Mouse (Mus musculus): ENCODE data around the gene Wwp2.

Gene Wwp2

GRCm38 (mm10) chr8:107435421-107435961, 674 bp upstream of the Wwp2 start:
- no peak for DNase-seq (ENCODE audit: low spot score)

DNA sequence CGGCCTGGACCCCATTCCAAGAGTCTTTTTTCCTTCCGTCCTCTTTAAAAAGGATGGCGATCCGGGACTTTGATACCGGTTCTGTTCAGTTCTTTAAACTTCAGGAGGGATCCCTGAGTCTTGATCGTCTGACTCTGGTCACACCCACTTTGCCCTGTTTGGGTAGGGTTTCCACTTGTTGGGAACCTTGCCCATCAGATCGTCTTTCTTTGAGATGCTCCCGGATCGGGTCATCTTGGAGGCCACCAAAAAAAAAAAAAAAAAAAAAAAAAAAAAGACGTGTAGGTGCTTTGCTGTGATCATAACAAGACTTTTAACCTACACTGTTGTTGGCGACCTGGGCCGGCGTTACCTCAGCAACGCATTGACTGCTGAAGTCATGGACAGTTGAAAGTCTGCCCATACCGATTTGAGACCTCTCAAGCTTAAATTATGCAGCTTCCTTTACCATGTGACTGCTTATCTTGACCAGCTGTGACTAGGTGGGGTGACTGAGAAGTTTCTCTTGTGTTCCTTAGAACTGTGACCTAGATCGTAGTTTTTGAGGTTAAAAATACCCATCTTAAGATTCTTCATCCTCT, 766 bp downstream of the Wwp2 start:
- peak; percentile 82 for DNase-seq (ENCODE audit: low spot score)

DNA sequence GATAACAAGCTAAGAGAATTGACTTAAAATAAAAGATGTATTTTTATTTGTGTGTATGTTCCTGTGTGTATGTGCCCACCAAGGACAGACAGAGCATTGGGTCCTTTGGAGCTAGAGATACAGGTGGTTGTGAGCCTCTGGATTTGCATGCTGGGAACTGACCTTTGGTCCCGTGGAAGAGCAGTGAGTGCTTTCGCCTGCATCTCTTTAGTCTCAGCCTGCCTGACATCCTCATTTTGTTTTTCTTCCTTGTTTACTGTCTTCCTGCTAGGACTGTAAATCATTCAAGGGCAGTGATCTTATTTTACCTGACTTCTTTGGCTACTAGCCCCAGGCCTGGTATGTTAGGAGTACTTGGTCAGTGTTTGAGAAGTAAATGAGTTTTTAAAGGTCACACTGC, 1.5 kb downstream of the Wwp2 start:
- DNase-seq (ENCODE audit: low spot score), result no peak

- peak; percentile 55 for DNase-seq (ENCODE audit: low spot score)
Measured at GRCm38 (mm10) chr8:107439880-107440625, 3.9 kb downstream of the Wwp2 start.

- DNase-seq (ENCODE audit: low spot score), result no peak
Measured at GRCm38 (mm10) chr8:107444626-107445025, 8.5 kb downstream of the Wwp2 start.

DNA sequence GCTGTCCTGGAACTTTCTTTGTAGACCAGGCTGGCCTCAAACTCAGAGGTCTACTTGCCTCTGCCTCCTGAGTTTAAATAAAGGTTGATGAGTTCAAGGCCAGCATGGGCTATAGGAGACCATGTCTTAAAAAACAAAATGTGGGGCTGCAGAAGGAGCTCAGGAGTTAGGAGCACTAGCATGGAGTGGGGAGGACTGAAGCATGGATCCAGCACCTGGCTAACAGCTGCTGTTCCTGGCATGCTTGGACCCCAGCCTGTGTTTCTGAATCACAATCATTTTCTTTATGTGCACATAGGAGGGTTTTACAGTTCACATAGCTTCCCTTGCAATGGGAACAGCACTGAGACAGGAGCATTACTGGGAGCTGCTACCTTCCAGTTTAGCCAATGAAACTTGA, 11.5 kb downstream of the Wwp2 start:
- DNase-seq (ENCODE audit: low spot score), result no peak

GRCm38 (mm10) chr8:107448382-107448889, 12.3 kb downstream of the Wwp2 start:
- no peak for DNase-seq (ENCODE audit: low spot score)

DNA sequence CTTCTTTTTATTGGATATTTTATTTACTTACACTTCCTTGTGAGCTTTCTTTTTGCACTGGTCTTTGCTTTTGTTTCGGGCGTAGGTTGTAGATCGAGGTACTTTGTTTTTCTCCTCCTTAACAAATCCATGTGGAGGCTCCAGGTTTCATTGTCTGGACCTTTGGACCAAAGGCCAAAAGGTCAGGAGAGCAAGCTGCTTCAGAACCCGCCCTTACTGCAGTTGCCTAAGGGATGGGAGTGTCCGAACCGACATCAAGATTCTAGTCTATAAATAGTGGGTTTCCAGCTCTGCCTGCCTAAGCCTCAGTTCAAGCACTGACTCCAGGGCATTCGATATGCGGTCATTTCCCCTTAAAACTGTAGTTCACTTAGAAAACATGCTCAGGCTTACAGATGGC, 13.0 kb downstream of the Wwp2 start:
- DNase-seq (ENCODE audit: low spot score), result no peak

DNA sequence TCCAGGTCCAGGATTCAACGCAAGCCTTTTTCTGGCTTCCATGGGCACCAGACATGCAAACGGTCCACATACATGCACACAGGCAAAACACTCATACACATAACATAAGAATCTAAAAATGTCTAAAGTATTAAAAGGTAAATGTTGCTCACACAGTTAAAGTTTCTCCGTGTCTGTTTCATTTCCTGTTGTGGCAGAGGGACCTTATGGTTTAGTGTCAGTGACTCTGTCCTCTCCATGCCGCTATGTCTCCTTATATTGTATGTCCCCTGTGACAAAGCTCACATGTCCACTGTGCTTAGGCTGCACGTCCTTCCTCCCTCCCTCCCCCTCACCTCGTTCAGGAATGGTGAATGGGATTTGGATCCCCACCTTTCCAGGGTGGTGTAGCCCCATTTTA, 13.5 kb downstream of the Wwp2 start:
- no peak for DNase-seq (ENCODE audit: low spot score)

- no peak for DNase-seq (ENCODE audit: low spot score)
Measured at GRCm38 (mm10) chr8:107451414-107452066, 15.4 kb downstream of the Wwp2 start.

GRCm38 (mm10) chr8:107453386-107453785, 17.2 kb downstream of the Wwp2 start:
- DNase-seq (ENCODE audit: low spot score), result no peak

DNA sequence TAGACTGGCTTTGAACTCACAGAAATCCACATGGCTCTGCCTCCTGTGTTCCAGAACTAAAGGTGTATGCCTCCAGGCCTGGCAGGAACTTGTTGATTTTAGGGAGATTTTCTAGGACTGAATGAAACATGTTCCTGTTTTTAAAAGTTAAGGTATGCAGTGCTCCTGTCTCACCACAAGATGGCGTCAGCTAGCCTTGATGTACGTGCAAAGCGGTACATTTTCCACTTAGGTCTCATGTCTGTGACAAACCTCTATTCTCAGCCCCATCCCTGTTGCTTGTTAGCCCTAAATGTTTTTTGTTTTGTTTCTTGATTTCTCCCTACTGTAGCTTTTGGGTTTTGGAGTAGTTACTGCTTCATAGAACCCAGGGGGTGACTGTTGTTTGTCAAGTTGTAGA, 19.1 kb downstream of the Wwp2 start:
- peak; percentile 42 for DNase-seq (ENCODE audit: low spot score)

GRCm38 (mm10) chr8:107457725-107458124, 21.6 kb downstream of the Wwp2 start:
- DNase-seq (ENCODE audit: low spot score), result no peak

GRCm38 (mm10) chr8:107458281-107458680, 22.1 kb downstream of the Wwp2 start:
- no peak for DNase-seq (ENCODE audit: low spot score)

DNA sequence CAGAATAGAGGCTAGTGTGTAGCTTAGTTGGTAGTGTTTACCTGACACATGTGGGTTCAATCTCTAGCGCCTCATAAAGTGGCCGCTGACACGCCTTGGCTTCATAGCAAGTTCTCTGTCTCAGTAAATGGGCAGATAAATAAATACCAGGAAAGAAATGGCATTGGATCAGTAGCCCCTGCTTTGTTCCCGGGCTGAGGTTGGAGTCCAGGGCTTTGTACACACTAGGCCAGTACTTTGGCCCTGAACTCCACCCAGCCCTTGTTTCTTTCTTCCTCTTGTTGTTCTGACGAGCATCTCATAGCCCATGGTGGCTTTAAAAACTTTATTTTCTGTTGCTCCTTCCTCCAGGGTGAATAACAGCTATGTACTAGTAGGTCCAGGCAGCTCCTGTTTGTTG, 26.3 kb downstream of the Wwp2 start:
- DNase-seq (ENCODE audit: low spot score), result no peak

DNA sequence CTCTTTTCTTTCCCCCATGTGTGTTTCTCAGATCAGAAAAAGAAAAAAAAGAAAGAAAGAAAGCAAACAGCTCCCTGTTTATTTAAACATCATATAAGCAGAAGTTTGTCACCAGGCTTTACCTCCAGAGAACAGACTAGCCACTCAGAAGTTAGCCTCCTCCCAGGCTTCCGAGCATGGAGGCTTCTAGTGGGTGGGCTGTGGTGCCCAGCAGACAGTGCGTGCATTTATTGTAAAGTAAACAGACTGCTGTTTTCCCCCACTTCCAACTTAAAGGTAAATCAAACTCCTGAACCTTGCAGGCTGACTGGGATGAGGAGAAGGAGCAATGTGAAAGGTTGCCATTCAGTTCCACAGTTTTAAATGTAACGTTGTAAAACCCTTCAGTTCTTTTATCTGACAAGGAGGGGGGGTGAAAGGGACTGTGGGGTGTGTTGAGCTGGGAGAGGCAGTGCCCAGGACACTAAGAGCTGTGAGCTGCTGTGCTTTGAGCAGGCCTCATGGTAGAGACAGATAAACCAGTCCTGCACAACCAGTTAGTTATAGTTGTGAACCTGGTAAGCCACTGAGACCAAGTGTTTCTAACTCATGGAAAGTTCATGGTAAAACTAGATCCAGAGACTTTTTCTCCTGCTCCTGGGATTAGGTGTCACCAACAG, 29.3 kb downstream of the Wwp2 start:
- DNase-seq (ENCODE audit: low spot score), result no peak

DNA sequence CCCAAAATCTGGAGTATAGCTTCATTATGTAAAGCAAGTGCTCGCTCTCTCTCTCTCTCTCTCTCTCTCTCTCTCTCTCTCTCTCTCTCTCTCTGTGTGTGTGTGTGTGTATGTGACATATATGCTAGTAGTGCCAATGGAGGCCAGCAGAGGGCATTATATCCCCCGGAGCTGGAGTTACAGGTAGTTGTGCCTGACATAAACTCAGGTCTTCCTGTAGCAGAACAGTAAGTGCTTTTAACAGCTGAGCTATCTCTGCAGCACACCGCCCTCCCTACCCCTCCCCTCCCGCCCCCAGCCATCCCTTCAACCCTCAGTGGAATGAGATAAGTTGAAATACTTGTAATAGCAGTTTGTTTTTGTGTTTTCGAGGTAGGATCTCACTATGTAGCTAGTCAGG, 30.5 kb downstream of the Wwp2 start:
- DNase-seq (ENCODE audit: low spot score), result peak; percentile 31

DNA sequence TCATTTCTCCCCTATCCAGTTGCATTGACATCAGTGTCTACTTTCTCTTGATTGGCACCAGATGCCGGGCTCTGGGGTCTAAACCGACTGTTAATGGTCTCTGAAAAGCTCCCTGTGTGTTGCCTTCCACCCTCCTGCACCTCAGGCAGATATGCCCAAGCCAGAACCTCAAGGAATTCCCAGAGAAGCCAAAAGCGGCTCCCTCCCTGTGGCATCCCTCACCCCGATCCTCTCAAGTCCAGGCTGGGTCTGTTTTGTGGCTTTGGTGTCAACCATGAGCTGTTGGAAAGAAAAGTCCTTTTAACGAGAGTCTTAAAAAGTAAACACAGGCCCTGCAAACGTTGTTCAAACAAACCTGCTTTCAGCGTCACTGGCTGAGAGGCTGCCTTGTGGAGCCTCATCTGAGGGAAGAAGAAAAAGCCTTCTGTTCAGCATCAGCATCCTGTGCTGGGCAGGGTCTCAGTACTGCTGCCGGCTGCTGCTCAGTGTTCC, 32.7 kb downstream of the Wwp2 start:
- no peak for DNase-seq (ENCODE audit: low spot score)

- no peak for DNase-seq (ENCODE audit: low spot score)
Measured at GRCm38 (mm10) chr8:107470302-107470701, 34.1 kb downstream of the Wwp2 start.

DNA sequence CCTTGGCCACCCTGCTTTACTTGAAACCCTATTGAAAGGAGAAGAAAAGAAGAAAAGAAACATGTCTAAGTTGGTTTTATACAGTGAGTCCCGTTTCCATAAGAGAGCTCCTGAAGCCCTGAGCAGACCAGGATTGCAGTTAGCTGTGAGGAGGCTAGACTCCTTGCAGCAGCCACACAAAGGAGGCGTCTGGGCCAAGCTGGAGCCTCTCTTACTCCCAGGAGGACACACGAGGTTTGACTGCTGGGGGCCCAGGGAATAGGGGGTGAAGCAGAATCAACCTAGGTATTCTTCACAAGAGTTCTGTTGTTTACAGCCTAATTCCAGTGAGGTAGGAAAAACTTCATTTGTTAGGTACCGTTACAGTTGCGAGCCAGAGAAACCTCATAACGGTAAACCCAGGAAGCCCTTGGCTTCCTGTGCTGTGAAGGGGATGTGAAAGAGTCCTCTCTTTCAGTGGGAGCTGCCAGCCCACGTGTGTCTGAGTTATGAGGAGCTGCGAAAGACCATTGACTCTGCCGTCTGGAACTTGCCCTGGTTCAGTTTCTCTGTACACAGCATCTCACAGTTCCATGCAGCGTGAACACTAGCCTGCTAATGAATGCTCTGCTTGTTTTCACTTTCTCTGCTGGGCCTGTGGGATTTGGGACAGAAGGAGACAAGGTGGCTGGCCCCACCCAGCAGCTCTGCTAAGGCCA, 36.4 kb downstream of the Wwp2 start:
- no peak for DNase-seq (ENCODE audit: low spot score)

- no peak for DNase-seq (ENCODE audit: low spot score)
Measured at GRCm38 (mm10) chr8:107473369-107473768, 37.2 kb downstream of the Wwp2 start.

DNA sequence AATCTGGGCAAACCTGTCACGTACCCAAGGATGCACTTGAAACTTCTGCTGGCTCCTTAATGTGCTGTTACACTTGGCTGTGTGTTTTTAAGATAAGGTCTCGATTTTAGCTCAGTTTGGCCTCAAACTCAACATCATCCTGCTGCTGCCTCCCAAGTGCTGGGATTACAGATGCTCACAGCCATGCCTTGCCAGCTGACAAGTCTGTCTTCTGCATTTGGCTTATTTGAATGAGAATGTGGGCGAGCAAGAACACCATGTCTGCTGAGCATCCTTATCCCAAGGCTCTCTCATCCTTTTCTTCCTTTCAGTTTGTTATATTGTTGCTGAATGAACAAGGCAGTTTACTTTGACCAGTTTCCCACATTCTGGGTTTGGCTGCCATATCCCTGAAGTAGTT, 39.4 kb downstream of the Wwp2 start:
- no peak for DNase-seq (ENCODE audit: low spot score)
